In the genomic region with DNA sequence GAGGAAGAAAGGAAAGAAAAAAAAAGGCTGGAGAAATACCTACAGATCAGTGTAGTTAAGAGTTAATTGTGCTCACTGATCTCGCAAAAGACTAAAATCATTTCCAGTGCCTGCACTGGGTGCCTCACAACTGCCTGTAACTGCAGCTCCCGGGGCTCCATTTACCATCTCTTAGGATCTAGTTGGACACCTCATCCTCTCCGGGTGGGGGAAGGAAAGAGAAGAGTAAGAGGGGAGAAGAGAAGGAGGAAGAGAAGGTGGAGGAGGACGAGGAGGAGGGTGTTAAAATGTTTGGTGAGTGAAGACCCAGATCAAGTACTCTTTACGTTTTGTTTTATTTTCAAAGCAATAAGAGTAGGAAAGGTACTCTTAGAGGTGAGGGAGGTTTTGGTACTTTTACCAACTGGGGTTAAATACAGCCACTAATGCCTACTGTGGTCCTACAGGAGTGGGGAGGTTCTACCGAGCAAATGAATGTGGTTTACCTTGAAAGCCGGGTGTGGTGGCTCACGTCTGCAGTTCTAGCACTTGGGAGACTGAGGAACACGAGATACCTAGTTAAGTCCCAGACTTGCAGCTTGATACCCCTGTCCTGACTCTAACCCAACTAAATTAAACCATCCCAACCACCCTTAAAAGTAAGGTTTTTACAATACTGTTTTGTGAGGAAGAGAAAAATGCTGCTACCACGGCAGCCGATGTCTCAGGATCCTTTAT, we compare ENCODE assay signal across 8 mouse cellular contexts. TPM values are rescaled to one million over a fixed set of nuclear protein-coding genes. Genes with fewer than 3 reads are reported as not detected.
DNase-seq lines count a peak whose midpoint lies in the region; ATAC-seq lines count a peak whose summit lies in the region.

No protein-coding gene starts in this region.

- intact Hi-C loops in left cerebral cortex, postnatal 25 days (cut with DNase I), result no loop called here

- peak overlapping the region; percentile 79 for H3K9ac ChIP-seq in midbrain, embryonic 14.5 days (replicated peaks; ENCODE audit: low read length)

- no peaks in the 10 kb centered on the region for H3K27me3 ChIP-seq in embryonic facial prominence, embryonic 10.5 days (replicated peaks; ENCODE audit: low read depth, poor library complexity, severe bottlenecking)
- H3K27me3 ChIP-seq in midbrain, embryonic 14.5 days (ENCODE audit: control insufficient read depth, insufficient read depth, low read length), result no peaks in the 10 kb centered on the region

- peak overlapping the region; percentile 78 for H3K4me2 ChIP-seq in midbrain, embryonic 14.5 days (ENCODE audit: low read length)

- peak overlapping the region; percentile 95 for H3K27ac ChIP-seq in embryonic facial prominence, embryonic 10.5 days (replicated peaks)
- H3K27ac ChIP-seq in midbrain, embryonic 14.5 days (replicated peaks; ENCODE audit: low read depth, low read length), result no peak overlapping the region; the same call in 1 of the 2 replicates

- H3K36me3 ChIP-seq in embryonic facial prominence, embryonic 10.5 days (replicated peaks), result no peaks in the 10 kb centered on the region
- H3K36me3 ChIP-seq in midbrain, embryonic 14.5 days (ENCODE audit: control insufficient read depth, insufficient read depth, low read length), result no peaks in the 10 kb centered on the region

- 15% methylated on average over 11 of the region's 11 CpGs for WGBS in embryonic facial prominence, embryonic 10.5 days
- 11% methylated on average over 11 of the region's 11 CpGs for WGBS in midbrain, embryonic 14.5 days

- peak; percentile 6 for ATAC-seq in inflammation-experienced regulatory T-cells, adult 6 months
- ATAC-seq in midbrain, embryonic 14.5 days (ENCODE audit: low FRiP score, low TSS enrichment), result peak; percentile 5; the same call in 1 of the 2 replicates

- peak; percentile 10 for DNase-seq in embryo, embryonic 10.5 days (ENCODE audit: low spot score)
- no peak for DNase-seq in embryo, embryonic 9.5 days (ENCODE audit: extremely low spot score)
- DNase-seq in CD4-positive, CD25-positive, alpha-beta regulatory T cell, adult 2 months (ENCODE audit: low read depth, low spot score), result peak; percentile 39
- no peak for DNase-seq in embryonic facial prominence, embryonic 10.5 days (ENCODE audit: low spot score)
- DNase-seq in midbrain, embryonic 14.5 days, result no peak
- DNase-seq in left cerebral cortex, postnatal 25 days (ENCODE audit: low spot score in 2 of 2), result no peak
- DNase-seq in adrenal gland, adult 8-10 months, result no peak

- H3K4me3 ChIP-seq in embryonic facial prominence, embryonic 10.5 days, result peak overlapping the region; percentile 95
- H3K4me3 ChIP-seq in midbrain, embryonic 14.5 days (replicated peaks; ENCODE audit: low read depth, low read length), result peak overlapping the region; percentile 84

- H3K9me3 ChIP-seq in embryonic facial prominence, embryonic 10.5 days, result no peaks in the 10 kb centered on the region
- H3K9me3 ChIP-seq in midbrain, embryonic 14.5 days (ENCODE audit: control insufficient read depth, low read length), result no peaks in the 10 kb centered on the region

- H3K4me1 ChIP-seq in embryonic facial prominence, embryonic 10.5 days, result peaks cover 36% of the 10 kb centered on the region
- peaks cover 20% of the 10 kb centered on the region for H3K4me1 ChIP-seq in midbrain, embryonic 14.5 days (ENCODE audit: control insufficient read depth, insufficient read depth, low read length)

RNA-seq across cellular contexts. Expression of gene Atg5, which starts 0.6 kb away (rescaled TPM):
- 53.2 and 57.9 TPM in 2 replicates for polyA plus RNA-seq in embryonic facial prominence, embryonic 10.5 days (2016; fragmentation: Nextera tagmentation; extraction: Ambion mirVana)
- 10 to 100 TPM; 47.5 to 58.6 (median 58.5) TPM for polyA plus RNA-seq in inflammation-experienced regulatory T-cells, adult 6 months (2017; shearing (Covaris generic))
- polyA plus RNA-seq in midbrain, embryonic 14.5 days (2014; fragmentation: Nextera tagmentation; extraction: Ambion mirVana), result 49.7 and 52.8 TPM in 2 replicates
- 10 to 100 TPM; 23.1 to 23.5 TPM for total RNA-seq in left cerebral cortex, postnatal 25 days (2021)
- 10 to 100 TPM; 30.6 to 49.7 (median 36.4) TPM for total RNA-seq in adrenal gland, adult 8-10 months (2022)

Comparison
In these comparisons a context has a peak if more than half of its experiments do, and no peak if none do; other contexts are left out.
1. DNase-seq: peak in embryo, embryonic 10.5 days (single experiment) and CD4-positive, CD25-positive, alpha-beta regulatory T cell, adult 2 months (single experiment); none in embryo, embryonic 9.5 days (single experiment), embryonic facial prominence, embryonic 10.5 days (single experiment), midbrain, embryonic 14.5 days (single experiment), left cerebral cortex, postnatal 25 days (0 of 2) and adrenal gland, adult 8-10 months (single experiment).